Mouse (Mus musculus) T-helper 2 cell (primary cell): ENCODE measurements around the gene Grin2c.

ENCODE experiments used
- in situ Hi-C: fragments of 300-600 bp; cut with MboI, MseI; formaldehyde crosslinking; loops from one replicate; pipeline ENCODE4 v1.15.1; 2025; ENCODE audit warnings: high pct_unique_total_duplicates

Grin2c gene

GRCm38 (mm10) chr11:115283891-115284620 lies 17.0 kb upstream of the Grin2c start:
- in situ Hi-C loops: no loop called here

- in situ Hi-C loops: no loop called here
Measured at GRCm38 (mm10) chr11:115283486-115283765, 16.4 kb upstream of the Grin2c start.

- in situ Hi-C loops: no loop called here
Measured at GRCm38 (mm10) chr11:115282723-115283485, 15.9 kb upstream of the Grin2c start.

- in situ Hi-C loops: no loop called here
Measured at GRCm38 (mm10) chr11:115282295-115282694, 15.3 kb upstream of the Grin2c start.

GRCm38 (mm10) chr11:115279726-115280125 lies 12.7 kb upstream of the Grin2c start:
- in situ Hi-C loops: loop anchor here (10.0 kb wide), 1 partner anchor 115 kb away; the partner anchor contains the start of gene Slc9a3r1

GRCm38 (mm10) chr11:115278176-115278575 lies 11.1 kb upstream of the Grin2c start:
- in situ Hi-C loops: loop anchor here (10.0 kb wide), 1 partner anchor 113 kb away; the partner anchor contains the start of gene Slc9a3r1

GRCm38 (mm10) chr11:115277604-115277975 lies 10.5 kb upstream of the Grin2c start:
- in situ Hi-C loops: loop anchor here (10.0 kb wide), 1 partner anchor 113 kb away; the partner anchor contains the start of gene Slc9a3r1

- in situ Hi-C loops: loop anchor here (10.0 kb wide), 1 partner anchor 112 kb away; the partner anchor contains the start of gene Slc9a3r1
Measured at GRCm38 (mm10) chr11:115276780-115277603, 9.9 kb upstream of the Grin2c start, which contains the start of gene Fdxr. Gene Fdxr, minus strand, starts transcription at chr11:115277050.

GRCm38 (mm10) chr11:115275954-115276353 lies 8.9 kb upstream of the Grin2c start:
- in situ Hi-C loops: loop anchor here (10.0 kb wide), 1 partner anchor 111 kb away; the partner anchor contains the start of gene Slc9a3r1

GRCm38 (mm10) chr11:115275509-115275908 lies 8.5 kb upstream of the Grin2c start:
- in situ Hi-C loops: loop anchor here (10.0 kb wide), 1 partner anchor 111 kb away; the partner anchor contains the start of gene Slc9a3r1

GRCm38 (mm10) chr11:115274771-115275170 lies 7.7 kb upstream of the Grin2c start:
- in situ Hi-C loops: loop anchor here (5.0 to 10.0 kb wide), 2 partner anchors 72 to 110 kb away; partner anchors contain the start of gene Slc9a3r1

- in situ Hi-C loops: loop anchor here (5.0 to 10.0 kb wide), 2 partner anchors 72 to 109 kb away; partner anchors contain the start of gene Slc9a3r1
Measured at GRCm38 (mm10) chr11:115274178-115274577, 7.1 kb upstream of the Grin2c start.

- in situ Hi-C loops: loop anchor here (5.0 to 10.0 kb wide), 2 partner anchors 71 to 109 kb away; partner anchors contain the start of gene Slc9a3r1
Measured at GRCm38 (mm10) chr11:115273735-115274134, 6.7 kb upstream of the Grin2c start.

GRCm38 (mm10) chr11:115272894-115273498 lies 6.0 kb upstream of the Grin2c start:
- in situ Hi-C loops: loop anchor here (5.0 to 10.0 kb wide), 2 partner anchors 71 to 108 kb away; partner anchors contain the start of gene Slc9a3r1

GRCm38 (mm10) chr11:115271481-115271880 lies 4.4 kb upstream of the Grin2c start:
- in situ Hi-C loops: loop anchor here (5.0 to 10.0 kb wide), 2 partner anchors 69 to 107 kb away; partner anchors contain the start of gene Slc9a3r1

GRCm38 (mm10) chr11:115271052-115271451 lies 4.0 kb upstream of the Grin2c start:
- in situ Hi-C loops: loop anchor here (5.0 to 10.0 kb wide), 2 partner anchors 69 to 106 kb away; partner anchors contain the start of gene Slc9a3r1

- in situ Hi-C loops: loop anchor here (5.0 to 10.0 kb wide), 2 partner anchors 68 to 106 kb away; partner anchors contain the start of gene Slc9a3r1
Measured at GRCm38 (mm10) chr11:115270148-115270861, 3.3 kb upstream of the Grin2c start.

- in situ Hi-C loops: loop anchor here (5.0 to 10.0 kb wide), 2 partner anchors 67 to 105 kb away; partner anchors contain the start of gene Slc9a3r1
Measured at GRCm38 (mm10) chr11:115269330-115270066, 2.5 kb upstream of the Grin2c start.

GRCm38 (mm10) chr11:115267958-115268357 lies 915 bp upstream of the Grin2c start:
- in situ Hi-C loops: no loop called here
